Mouse (Mus musculus): ENCODE data around the gene Neurog2. TPM values are rescaled to one million over a fixed set of nuclear protein-coding genes. Genes with fewer than 3 reads are reported as not detected.

The Neurog2 gene
- polyA plus RNA-seq, 1 experiment: 0.09 TPM

DNA sequence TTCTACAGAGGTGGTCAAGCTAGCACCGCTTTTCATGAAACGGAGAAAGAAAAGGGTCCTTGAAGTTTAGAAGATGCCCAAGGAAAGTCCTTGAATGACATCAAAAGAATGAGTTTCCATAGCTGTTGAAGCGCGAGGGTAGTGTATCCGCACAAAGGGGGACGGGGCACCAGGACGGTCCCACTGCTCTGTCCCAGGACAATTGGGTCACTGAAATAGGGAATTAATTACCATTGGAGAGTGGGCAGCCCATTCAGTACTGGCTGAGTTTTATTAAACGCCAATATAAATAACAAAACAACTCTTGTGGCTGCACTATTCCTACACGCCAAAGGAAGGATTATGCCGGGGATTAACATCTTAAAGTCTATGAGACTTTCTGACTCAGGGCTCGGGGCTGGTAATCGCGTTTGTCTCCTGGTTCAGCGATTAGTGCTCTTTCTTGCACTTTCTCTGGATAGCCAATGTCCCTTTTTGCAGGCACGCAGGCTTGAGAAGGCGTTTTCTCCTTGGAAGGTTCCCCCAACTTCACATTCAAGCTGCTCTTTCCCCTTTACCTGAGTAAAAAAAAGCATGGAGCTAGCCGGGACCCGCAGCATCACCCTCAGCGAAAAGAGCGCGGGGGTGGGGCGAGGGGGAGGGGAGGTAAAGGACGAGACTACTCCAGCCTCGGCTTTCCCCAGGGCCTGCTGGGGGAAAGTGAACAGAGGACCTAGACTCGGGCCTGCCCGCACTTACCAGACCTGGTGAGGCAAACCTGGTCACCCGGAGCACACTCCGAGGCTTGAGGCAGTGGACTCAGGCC, 5.6 kb upstream of the Neurog2 start:
- Histone ChIP-seq H3K4me3 (ENCODE audit: control insufficient read depth, insufficient read depth, low read length) (no peak overlapping the region), H3K36me3 (ENCODE audit: control insufficient read depth, insufficient read depth, low read length) (no peaks in the 10 kb centered on the region), H3K27ac (ENCODE audit: control insufficient read depth, insufficient read depth, low read length) (no peak overlapping the region), H3K27me3 (ENCODE audit: control insufficient read depth, insufficient read depth, low read length) (peaks cover 30% of the 10 kb centered on the region), H3K4me1 (replicated peaks; ENCODE audit: control insufficient read depth, insufficient read depth, low read length) (no peaks in the 10 kb centered on the region)
- no peak for DNase-seq
- WGBS: 13% methylated on average over 28 of the region's 28 CpGs
- TF ChIP-seq CTCF (IDR thresholded peaks at IDR 0.05; ENCODE audit: borderline replicate concordance, control insufficient read depth, extremely low read depth, insufficient read depth, low read length, poor library complexity) (no peak), POLR2A (IDR thresholded peaks at IDR 0.05; ENCODE audit: control insufficient read depth, extremely low read depth, insufficient read depth, low read length, poor library complexity) (no peak)

DNA sequence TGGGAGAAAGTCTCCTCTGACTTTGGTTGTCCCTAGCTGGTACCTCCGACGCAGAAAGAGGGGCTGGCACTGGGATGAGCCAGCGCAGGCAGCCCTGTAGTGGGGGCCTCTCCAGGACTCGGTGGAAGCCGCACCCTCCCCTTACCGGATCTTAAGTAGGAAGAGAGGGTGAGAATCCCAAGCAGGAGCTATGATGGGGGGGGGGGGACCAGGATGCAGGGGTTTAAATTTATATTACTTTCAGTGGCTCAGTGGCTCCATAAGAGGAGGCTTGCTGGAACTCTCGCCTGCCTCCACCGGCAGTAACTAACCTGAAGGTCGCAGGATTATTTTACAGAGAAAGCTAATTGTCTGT, 5.0 kb upstream of the Neurog2 start:
- no peak overlapping the region for H3K27ac ChIP-seq (ENCODE audit: control insufficient read depth, insufficient read depth, low read length)
- H3K4me1 ChIP-seq (replicated peaks; ENCODE audit: control insufficient read depth, insufficient read depth, low read length): peaks cover under 1% of the 10 kb centered on the region; the same call in 1 of the 2 replicates
- no peak for DNase-seq
- no peaks in the 10 kb centered on the region for H3K36me3 ChIP-seq (ENCODE audit: control insufficient read depth, insufficient read depth, low read length)
- WGBS: 7% methylated on average over 9 of the region's 9 CpGs
- no peak overlapping the region for H3K4me3 ChIP-seq (ENCODE audit: control insufficient read depth, insufficient read depth, low read length)
- peaks cover 35% of the 10 kb centered on the region for H3K27me3 ChIP-seq (ENCODE audit: control insufficient read depth, insufficient read depth, low read length)
- no peak for TF ChIP-seq CTCF (IDR thresholded peaks at IDR 0.05; ENCODE audit: borderline replicate concordance, control insufficient read depth, extremely low read depth, insufficient read depth, low read length, poor library complexity)
- no peak for TF ChIP-seq POLR2A (IDR thresholded peaks at IDR 0.05; ENCODE audit: control insufficient read depth, extremely low read depth, insufficient read depth, low read length, poor library complexity)

- H3K4me3 ChIP-seq (ENCODE audit: control insufficient read depth, insufficient read depth, low read length): no peak overlapping the region
- WGBS: 11% methylated on average over 37 of the region's 37 CpGs
- H3K36me3 ChIP-seq (ENCODE audit: control insufficient read depth, insufficient read depth, low read length): no peaks in the 10 kb centered on the region
- peaks cover 39% of the 10 kb centered on the region for H3K27me3 ChIP-seq (ENCODE audit: control insufficient read depth, insufficient read depth, low read length)
- H3K27ac ChIP-seq (ENCODE audit: control insufficient read depth, insufficient read depth, low read length): no peak overlapping the region
- DNase-seq: no peak
- no peak for TF ChIP-seq CTCF (IDR thresholded peaks at IDR 0.05; ENCODE audit: borderline replicate concordance, control insufficient read depth, extremely low read depth, insufficient read depth, low read length, poor library complexity)
- TF ChIP-seq POLR2A (IDR thresholded peaks at IDR 0.05; ENCODE audit: control insufficient read depth, extremely low read depth, insufficient read depth, low read length, poor library complexity): no peak
- peaks cover 5% of the 10 kb centered on the region for H3K4me1 ChIP-seq (replicated peaks; ENCODE audit: control insufficient read depth, insufficient read depth, low read length)
These were observed 4.4 kb upstream of the Neurog2 start for GRCm38 (mm10) chr3:127628311-127629184.

- Histone ChIP-seq H3K4me3 (ENCODE audit: control insufficient read depth, insufficient read depth, low read length) (no peak overlapping the region), H3K36me3 (ENCODE audit: control insufficient read depth, insufficient read depth, low read length) (no peaks in the 10 kb centered on the region), H3K4me1 (replicated peaks; ENCODE audit: control insufficient read depth, insufficient read depth, low read length) (peaks cover 12% of the 10 kb centered on the region), H3K27me3 (ENCODE audit: control insufficient read depth, insufficient read depth, low read length) (peaks cover 49% of the 10 kb centered on the region), H3K27ac (ENCODE audit: control insufficient read depth, insufficient read depth, low read length) (no peak overlapping the region)
- no peak for DNase-seq
- TF ChIP-seq CTCF (IDR thresholded peaks at IDR 0.05; ENCODE audit: borderline replicate concordance, control insufficient read depth, extremely low read depth, insufficient read depth, low read length, poor library complexity) (no peak), POLR2A (IDR thresholded peaks at IDR 0.05; ENCODE audit: control insufficient read depth, extremely low read depth, insufficient read depth, low read length, poor library complexity) (no peak)
- 26% methylated on average over 1 of the region's 1 CpGs for whole genome bisulfite sequencing
These were observed 2.7 kb upstream of the Neurog2 start for GRCm38 (mm10) chr3:127630190-127630589.

- WGBS: 13% methylated on average over 17 of the region's 17 CpGs
- H3K4me1 ChIP-seq (replicated peaks; ENCODE audit: control insufficient read depth, insufficient read depth, low read length): peaks cover 12% of the 10 kb centered on the region
- H3K27ac ChIP-seq (ENCODE audit: control insufficient read depth, insufficient read depth, low read length): no peak overlapping the region
- H3K27me3 ChIP-seq (ENCODE audit: control insufficient read depth, insufficient read depth, low read length): peaks cover 47% of the 10 kb centered on the region
- H3K4me3 ChIP-seq (ENCODE audit: control insufficient read depth, insufficient read depth, low read length): no peak overlapping the region
- no peaks in the 10 kb centered on the region for H3K36me3 ChIP-seq (ENCODE audit: control insufficient read depth, insufficient read depth, low read length)
- TF ChIP-seq POLR2A (IDR thresholded peaks at IDR 0.05; ENCODE audit: control insufficient read depth, extremely low read depth, insufficient read depth, low read length, poor library complexity) (no peak), CTCF (IDR thresholded peaks at IDR 0.05; ENCODE audit: borderline replicate concordance, control insufficient read depth, extremely low read depth, insufficient read depth, low read length, poor library complexity) (no peak)
- DNase-seq: no peak
These were observed 2.1 kb upstream of the Neurog2 start for GRCm38 (mm10) chr3:127630735-127631372.

GRCm38 (mm10) chr3:127631582-127631981, 1.4 kb upstream of the Neurog2 start:
- Histone ChIP-seq H3K4me3 (ENCODE audit: control insufficient read depth, insufficient read depth, low read length) (no peak overlapping the region), H3K27ac (ENCODE audit: control insufficient read depth, insufficient read depth, low read length) (no peak overlapping the region), H3K27me3 (ENCODE audit: control insufficient read depth, insufficient read depth, low read length) (peaks cover 43% of the 10 kb centered on the region), H3K4me1 (replicated peaks; ENCODE audit: control insufficient read depth, insufficient read depth, low read length) (peaks cover 12% of the 10 kb centered on the region), H3K36me3 (ENCODE audit: control insufficient read depth, insufficient read depth, low read length) (no peaks in the 10 kb centered on the region)
- DNase-seq: no peak
- 6% methylated on average over 10 of the region's 10 CpGs for WGBS
- TF ChIP-seq CTCF (IDR thresholded peaks at IDR 0.05; ENCODE audit: borderline replicate concordance, control insufficient read depth, extremely low read depth, insufficient read depth, low read length, poor library complexity) (no peak), POLR2A (IDR thresholded peaks at IDR 0.05; ENCODE audit: control insufficient read depth, extremely low read depth, insufficient read depth, low read length, poor library complexity) (no peak)

All from thymus, adult 2 months (tissue).